Mouse (Mus musculus): ENCODE results near the gene Ttc37. TPM values are rescaled to one million over a fixed set of nuclear protein-coding genes. Genes with fewer than 3 reads are reported as not detected.

The Ttc37 gene
- 2.1 and 2.2 TPM in 2 replicates for polyA plus RNA-seq (2021; fragmentation: Nextera tagmentation)
- long read RNA-seq, experiment 1, partial matches to known transcripts: 4 of 6 reads
- long read RNA-seq, experiment 1, other reads (novel, unspliced or antisense): 2 of 6 reads
- long read RNA-seq, experiment 2, full-length matches to known transcripts: 6 of 19 reads
- long read RNA-seq, experiment 2, partial matches to known transcripts: 6 of 19 reads
- long read RNA-seq, experiment 2, other reads (novel, unspliced or antisense): 7 of 19 reads

GRCm38 (mm10) chr13:76098493-76099303 lies at the start of gene Ttc37, which contains the start of gene Arsk:
TSS of gene Ttc37 (plus strand) at chr13:76098734.
TSS of gene Arsk (minus strand) at chr13:76098660.

DNA sequence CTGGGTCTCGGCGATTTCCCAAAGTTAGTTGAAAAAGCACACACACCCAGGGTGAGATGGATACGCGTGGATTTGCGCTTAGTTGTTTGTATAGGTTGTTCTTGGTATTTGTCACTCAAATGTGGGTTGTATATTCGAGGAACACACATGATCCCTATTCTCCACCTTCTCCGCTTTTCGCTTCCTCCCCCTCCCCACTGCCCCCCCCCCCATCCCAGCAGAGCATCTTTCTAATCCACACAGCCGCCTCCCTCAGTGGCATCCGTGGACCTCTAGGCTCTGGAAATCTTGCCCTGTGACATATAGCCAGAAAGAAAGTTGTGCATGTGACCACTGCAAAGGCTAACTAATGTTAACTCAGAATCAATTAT lies 41.7 kb upstream of the Ttc37 start, which contains the start of gene Gpr150:
Gene Gpr150, minus strand, starts transcription at position 101 of the 371 bp plus-strand sequence.

Other genes with a start within 250 kb of the Ttc37 start
- gene Rhobtb3, start 154.8 kb upstream of the Ttc37 start, polyA plus RNA-seq (2021; fragmentation: Nextera tagmentation): 5.8 and 8.9 TPM in 2 replicates
- 0.83 and 0.87 TPM in 2 replicates for gene Spata9, start 131.6 kb upstream of the Ttc37 start, polyA plus RNA-seq (2021; fragmentation: Nextera tagmentation)
- gene Rfesd, start 80.0 kb upstream of the Ttc37 start, polyA plus RNA-seq (2021; fragmentation: Nextera tagmentation): 25.0 and 26.3 TPM in 2 replicates
- gene Gpr150, start 41.7 kb upstream of the Ttc37 start, polyA plus RNA-seq (2021; fragmentation: Nextera tagmentation): 2.9 and 4.1 TPM in 2 replicates
- gene Arsk, start 74 bp upstream of the Ttc37 start, polyA plus RNA-seq (2021; fragmentation: Nextera tagmentation): 5.2 and 6.7 TPM in 2 replicates
- 0.88 and 1.4 TPM in 2 replicates for gene Fam81b, start 206.3 kb downstream of the Ttc37 start, polyA plus RNA-seq (2021; fragmentation: Nextera tagmentation)

All from layer of hippocampus, adult 6 months (tissue).